Mouse (Mus musculus): ENCODE data around the gene Fam184b. TPM values are rescaled to one million over a fixed set of nuclear protein-coding genes. Genes with fewer than 3 reads are reported as not detected.
A peak's percentile ranks its signal among the peaks of the same experiment; 100 is the strongest.

Fam184b gene
- polyA plus RNA-seq, 1 experiment from 2014 or later: 0.06 TPM

DNA sequence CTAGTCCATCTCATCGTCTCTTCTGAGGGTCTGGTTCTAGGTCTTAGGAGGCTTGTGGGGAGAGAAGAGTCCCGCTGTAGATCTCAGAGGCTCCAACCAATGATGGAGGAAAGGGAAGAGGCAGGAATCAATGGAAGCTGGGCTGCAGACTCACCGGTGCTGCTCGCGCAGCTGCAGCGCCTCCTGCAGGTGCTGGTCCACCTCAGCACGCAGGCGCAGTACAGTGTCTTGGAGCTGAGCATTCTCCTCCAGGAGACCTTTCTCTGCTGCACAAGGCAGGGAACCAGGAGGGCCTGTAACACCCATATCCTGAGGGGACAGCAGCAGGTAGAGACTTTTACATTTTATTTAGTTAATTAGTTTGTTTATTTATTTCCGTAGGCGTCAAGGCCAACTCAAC is 99.9 kb downstream of the Fam184b start:
- no peak overlapping the region for H3K9ac ChIP-seq
- 56% methylated on average over 10 of the region's 10 CpGs for WGBS (ENCODE audit: insufficient replicate concordance)
- H3K4me2 ChIP-seq: no peak overlapping the region
- no peak overlapping the region for H3K4me3 ChIP-seq (replicated peaks)
- H3K9me3 ChIP-seq (replicated peaks): no peaks in the 10 kb centered on the region
- no peak overlapping the region for H3K27ac ChIP-seq (replicated peaks)
- no peaks in the 10 kb centered on the region; the same call in 1 of the 2 replicates for H3K4me1 ChIP-seq (replicated peaks)
- ATAC-seq (ENCODE audit: insufficient read depth): no peak
- no peaks in the 10 kb centered on the region for H3K36me3 ChIP-seq (replicated peaks)
- no peaks in the 10 kb centered on the region for H3K27me3 ChIP-seq

DNA sequence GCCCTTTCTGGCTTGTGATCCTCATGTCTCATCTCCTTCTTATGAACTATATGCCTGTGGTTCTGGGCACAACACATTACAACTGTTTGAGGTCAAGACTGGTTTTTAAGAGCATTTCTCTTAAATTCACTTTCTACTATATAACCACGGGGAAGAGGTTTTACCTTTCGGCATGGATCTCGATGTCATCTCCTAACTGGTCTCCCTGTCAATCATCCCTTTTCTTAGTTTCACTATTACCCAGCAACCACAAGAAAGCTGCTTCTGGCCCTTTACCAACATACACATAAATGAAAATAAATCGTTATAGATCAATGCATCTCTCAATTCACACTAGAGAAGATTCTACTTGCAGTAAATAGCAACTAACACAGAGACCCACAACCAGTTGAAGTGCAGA is 104.2 kb downstream of the Fam184b start:
- no peaks in the 10 kb centered on the region for H3K27me3 ChIP-seq
- no peak for ATAC-seq (ENCODE audit: insufficient read depth)
- no peak overlapping the region for H3K9ac ChIP-seq
- H3K4me3 ChIP-seq (replicated peaks): no peak overlapping the region
- peaks cover 5% of the 10 kb centered on the region; the same call in 1 of the 2 replicates for H3K4me1 ChIP-seq (replicated peaks)
- 49% methylated on average over 4 of the region's 4 CpGs for WGBS (ENCODE audit: insufficient replicate concordance)
- no peaks in the 10 kb centered on the region for H3K9me3 ChIP-seq (replicated peaks)
- no peak overlapping the region for H3K4me2 ChIP-seq
- no peak overlapping the region for H3K27ac ChIP-seq (replicated peaks)
- 0 out of 2 replicates have a peak, but pooled peaks cover 4% of the 10 kb centered on the region for H3K36me3 ChIP-seq (replicated peaks)

DNA sequence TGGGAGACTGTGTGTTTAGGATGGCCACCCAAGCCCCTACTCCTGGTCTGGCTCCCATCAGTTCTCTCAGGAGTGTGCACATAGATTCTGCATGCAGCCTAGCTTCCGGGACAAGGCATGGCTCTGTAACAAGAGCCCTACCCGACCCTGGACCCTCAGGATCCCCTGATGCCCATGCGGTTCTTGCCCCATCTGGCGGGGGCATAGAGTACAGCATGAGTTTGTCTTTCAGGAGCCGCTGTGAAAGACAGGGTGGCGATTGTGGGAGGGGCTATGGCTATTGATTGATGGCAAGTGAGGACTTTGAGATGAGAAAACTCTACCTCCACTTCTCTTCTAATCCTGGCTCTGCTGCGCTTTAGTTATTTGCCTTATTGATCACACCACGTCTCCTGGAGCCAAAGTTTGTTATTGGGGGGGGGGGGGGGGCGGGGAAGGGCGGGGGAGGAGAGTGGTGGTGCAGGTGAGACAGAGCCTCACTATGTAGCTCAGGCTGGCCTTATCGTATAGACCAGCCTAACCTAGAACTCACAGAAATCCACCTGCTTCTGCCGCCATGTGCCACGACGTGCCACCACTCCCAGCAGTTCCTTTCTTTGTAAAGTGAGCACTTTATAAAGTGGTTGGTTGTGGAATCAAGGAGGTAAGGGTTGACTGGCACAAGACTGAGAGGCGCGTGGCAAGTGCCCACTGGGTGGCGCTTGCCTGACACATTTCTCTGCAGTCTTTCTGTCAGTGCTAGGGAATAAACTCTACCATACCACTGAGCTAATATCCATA is 104.9 kb downstream of the Fam184b start:
- no peaks in the 10 kb centered on the region for H3K9me3 ChIP-seq (replicated peaks)
- peak; percentile 78 for ATAC-seq (ENCODE audit: insufficient read depth)
- no peak overlapping the region for H3K27ac ChIP-seq (replicated peaks)
- peak overlapping the region; percentile 33 for H3K4me2 ChIP-seq
- H3K36me3 ChIP-seq (replicated peaks): peaks cover 8% of the 10 kb centered on the region; the same call in 1 of the 2 replicates
- no peaks in the 10 kb centered on the region for H3K27me3 ChIP-seq
- H3K9ac ChIP-seq: no peak overlapping the region
- H3K4me1 ChIP-seq (replicated peaks): peaks cover 5% of the 10 kb centered on the region; the same call in 1 of the 2 replicates
- WGBS (ENCODE audit: insufficient replicate concordance): 5% methylated on average over 17 of the region's 17 CpGs
- no peak overlapping the region for H3K4me3 ChIP-seq (replicated peaks)

DNA sequence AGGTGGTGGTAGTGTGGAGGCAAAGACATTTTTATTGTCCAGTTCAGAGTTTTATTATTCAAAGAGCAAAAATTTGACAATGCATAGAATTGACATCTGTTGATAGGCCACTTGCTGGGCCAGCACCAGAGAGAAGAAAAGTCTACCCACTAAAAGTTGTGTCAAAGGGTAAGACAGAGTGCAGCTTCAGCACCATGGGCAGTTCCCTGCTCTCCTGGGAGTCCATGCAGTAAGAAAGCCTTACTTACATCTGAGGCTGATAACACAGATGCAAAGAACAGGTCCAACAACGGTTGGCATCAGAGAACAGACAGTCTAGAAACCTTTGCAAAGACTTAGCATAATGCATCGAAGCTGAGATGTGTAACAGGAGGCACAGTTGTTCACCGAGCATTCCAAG is 109.7 kb downstream of the Fam184b start:
- 65% methylated on average over 3 of the region's 3 CpGs for WGBS (ENCODE audit: insufficient replicate concordance)
- Histone ChIP-seq H3K9ac (no peak overlapping the region), H3K4me2 (no peak overlapping the region), H3K27me3 (no peaks in the 10 kb centered on the region), H3K4me3 (replicated peaks) (no peak overlapping the region), H3K4me1 (replicated peaks) (peaks cover 5% of the 10 kb centered on the region; the same call in 1 of the 2 replicates), H3K27ac (replicated peaks) (no peak overlapping the region), H3K36me3 (replicated peaks) (peaks cover 50% of the 10 kb centered on the region), H3K9me3 (replicated peaks) (no peaks in the 10 kb centered on the region)
- no peak for ATAC-seq (ENCODE audit: insufficient read depth)

DNA sequence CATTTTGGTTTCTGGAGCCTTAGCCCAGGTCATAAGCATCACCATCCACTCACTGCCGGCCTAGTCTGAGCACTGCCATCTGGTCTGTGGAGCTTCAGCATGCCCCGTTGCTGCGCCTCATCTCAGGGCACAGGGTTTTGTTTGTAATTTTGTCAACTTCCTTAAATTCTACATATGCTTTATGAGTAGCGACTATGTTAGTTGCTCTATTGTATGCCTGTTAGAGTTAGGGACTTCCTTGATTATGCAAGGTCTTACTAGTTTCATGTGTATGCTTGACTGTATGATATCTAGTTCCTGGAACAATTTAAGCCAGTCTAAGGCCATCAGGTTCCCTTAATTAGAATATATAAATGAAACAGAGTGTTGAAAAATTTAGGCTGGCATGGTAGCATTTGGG is 113.1 kb downstream of the Fam184b start:
- no peak overlapping the region for H3K9ac ChIP-seq
- H3K9me3 ChIP-seq (replicated peaks): no peaks in the 10 kb centered on the region
- no peak overlapping the region for H3K4me3 ChIP-seq (replicated peaks)
- no peak overlapping the region for H3K27ac ChIP-seq (replicated peaks)
- 73% methylated on average over 4 of the region's 4 CpGs for WGBS (ENCODE audit: insufficient replicate concordance)
- H3K4me1 ChIP-seq (replicated peaks): peaks cover 8% of the 10 kb centered on the region
- no peak for ATAC-seq (ENCODE audit: insufficient read depth)
- no peak overlapping the region for H3K4me2 ChIP-seq
- no peaks in the 10 kb centered on the region for H3K27me3 ChIP-seq
- peaks cover 59% of the 10 kb centered on the region for H3K36me3 ChIP-seq (replicated peaks)

DNA sequence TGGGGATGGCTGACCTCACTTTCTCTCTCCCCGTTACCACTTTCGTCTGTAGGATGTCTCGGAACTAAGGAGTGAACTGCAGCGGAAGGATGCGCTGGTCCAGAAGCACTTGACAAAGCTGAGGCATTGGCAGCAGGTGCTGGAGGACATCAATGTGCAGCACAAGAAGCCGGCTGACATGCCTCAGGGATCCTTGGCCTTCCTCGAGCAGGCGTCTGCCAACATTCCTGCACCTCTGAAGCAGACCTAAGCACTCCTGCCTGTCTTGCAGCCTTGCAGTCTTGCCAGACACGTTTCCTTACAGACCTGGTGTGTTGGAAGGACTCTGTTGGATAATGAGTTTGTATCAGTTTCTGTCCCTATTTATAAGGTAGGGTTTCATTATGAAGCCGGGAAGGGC is 114.3 kb downstream of the Fam184b start:
- H3K4me2 ChIP-seq: no peak overlapping the region
- no peak for ATAC-seq (ENCODE audit: insufficient read depth)

DNA sequence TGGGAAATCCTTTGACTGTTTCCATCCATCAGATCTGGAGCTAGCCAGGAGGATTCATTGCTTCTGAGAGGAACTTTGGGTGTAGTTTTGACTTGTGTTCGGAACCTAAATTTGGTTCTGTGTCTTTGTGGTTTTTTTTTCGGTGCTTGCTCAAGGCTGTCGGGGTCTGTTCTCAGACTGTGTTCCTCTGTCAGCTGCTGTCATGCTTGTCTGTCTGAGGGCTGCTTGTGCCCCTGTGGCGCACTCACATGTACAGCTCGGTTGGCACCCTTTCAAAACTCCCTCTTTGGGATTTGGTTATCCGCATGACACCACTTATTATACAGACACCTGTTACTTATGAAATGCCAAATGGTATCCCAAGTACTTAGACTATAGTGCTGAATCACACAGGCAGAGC is 117.8 kb downstream of the Fam184b start:
- H3K9ac ChIP-seq: no peak overlapping the region
- H3K4me2 ChIP-seq: peak overlapping the region; percentile 82
- H3K4me1 ChIP-seq (replicated peaks): peaks cover 23% of the 10 kb centered on the region
- H3K27me3 ChIP-seq: no peaks in the 10 kb centered on the region
- no peak for ATAC-seq (ENCODE audit: insufficient read depth)
- H3K4me3 ChIP-seq (replicated peaks): peak overlapping the region; percentile 93
- H3K9me3 ChIP-seq (replicated peaks): no peaks in the 10 kb centered on the region
- 64% methylated on average over 6 of the region's 6 CpGs for WGBS (ENCODE audit: insufficient replicate concordance)
- no peak overlapping the region for H3K27ac ChIP-seq (replicated peaks)
- H3K36me3 ChIP-seq (replicated peaks): peaks cover 27% of the 10 kb centered on the region

More for the DNA sequence above, 114.3 kb downstream of the Fam184b start:
- H3K9ac ChIP-seq: no peak overlapping the region
- H3K4me3 ChIP-seq (replicated peaks): no peak overlapping the region
- no peak overlapping the region for H3K27ac ChIP-seq (replicated peaks)
- WGBS (ENCODE audit: insufficient replicate concordance): 82% methylated on average over 10 of the region's 10 CpGs
- H3K4me1 ChIP-seq (replicated peaks): peaks cover 17% of the 10 kb centered on the region
- H3K27me3 ChIP-seq: no peaks in the 10 kb centered on the region
- H3K36me3 ChIP-seq (replicated peaks): peaks cover 54% of the 10 kb centered on the region
- no peaks in the 10 kb centered on the region for H3K9me3 ChIP-seq (replicated peaks)

DNA sequence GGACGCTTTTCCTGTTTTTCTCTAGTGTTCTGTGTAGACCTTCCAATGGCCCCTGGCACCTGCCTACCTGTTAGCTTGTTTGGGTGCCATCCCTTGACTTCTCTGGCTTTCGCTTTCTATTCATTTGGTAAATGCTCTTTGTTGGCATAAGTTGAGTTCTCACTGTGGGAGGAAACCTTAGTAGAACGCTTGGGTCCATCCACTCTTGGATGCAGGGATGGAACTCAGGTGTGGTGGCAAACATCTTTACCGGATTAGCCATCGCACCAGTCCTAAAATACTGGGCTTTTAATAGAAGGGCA is 118.7 kb downstream of the Fam184b start:
- Histone ChIP-seq H3K4me2 (peak overlapping the region; percentile 82), H3K4me1 (replicated peaks) (peaks cover 23% of the 10 kb centered on the region), H3K9me3 (replicated peaks) (no peaks in the 10 kb centered on the region), H3K27me3 (no peaks in the 10 kb centered on the region), H3K9ac (peak overlapping the region; percentile 91), H3K36me3 (replicated peaks) (peaks cover 19% of the 10 kb centered on the region), H3K27ac (replicated peaks) (peak overlapping the region; percentile 78), H3K4me3 (replicated peaks) (peak overlapping the region; percentile 93)
- ATAC-seq (ENCODE audit: insufficient read depth): no peak
- WGBS (ENCODE audit: insufficient replicate concordance): 6% methylated on average over 5 of the region's 5 CpGs

DNA sequence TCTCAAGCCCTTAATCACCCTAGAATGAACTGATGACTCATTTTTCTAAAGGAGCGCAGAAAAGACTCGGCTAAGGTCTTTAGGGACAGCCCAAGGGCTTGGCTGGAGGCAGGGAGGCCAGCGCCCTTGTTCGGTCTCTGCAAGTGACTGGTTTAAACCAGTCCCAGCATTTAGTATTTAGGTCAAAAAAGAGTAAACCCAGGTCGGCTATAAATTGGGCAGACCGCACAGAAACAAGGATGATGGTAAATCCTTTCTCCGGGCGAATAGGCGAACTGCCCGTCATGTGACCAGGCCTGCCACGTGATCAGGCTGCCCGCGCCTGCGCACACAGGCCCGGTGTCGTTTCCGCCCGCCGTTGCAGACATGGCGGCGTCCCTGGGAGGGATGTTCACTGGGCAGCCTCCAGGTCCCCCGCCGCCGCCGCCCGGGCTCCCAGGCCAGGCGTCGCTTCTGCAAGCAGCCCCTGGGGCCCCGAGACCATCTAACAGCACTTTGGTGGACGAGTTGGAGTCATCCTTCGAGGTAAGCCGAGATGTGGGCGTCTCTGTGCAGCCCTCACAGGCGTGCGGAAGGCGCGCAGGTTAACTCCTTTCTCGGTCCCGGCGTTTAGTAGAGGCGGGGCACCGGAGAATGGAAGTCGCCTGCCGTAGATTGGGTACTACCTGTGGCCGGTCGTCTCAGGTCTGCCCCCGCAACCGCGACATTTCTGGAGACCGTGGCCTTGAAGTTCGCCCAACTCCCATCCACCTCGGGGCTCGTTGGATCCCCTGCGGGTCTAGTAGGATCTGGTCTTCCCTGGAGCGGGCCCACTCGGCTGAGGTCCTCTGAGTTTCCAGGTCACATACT is 119.2 kb downstream of the Fam184b start, which contains the start of gene Med28:
Gene Med28, plus strand, starts transcription at position 270 of the 849 bp plus-strand sequence.
- Histone ChIP-seq H3K9me3 (replicated peaks) (no peaks in the 10 kb centered on the region), H3K4me2 (peak within 1 kb of the TSS; percentile 82), H3K4me3 (replicated peaks) (peak within 1 kb of the TSS; percentile 93), H3K4me1 (replicated peaks) (peaks cover 23% of the 10 kb centered on the region), H3K36me3 (replicated peaks) (peaks cover 13% of the 10 kb centered on the region), H3K27ac (replicated peaks) (peak within 1 kb of the TSS; percentile 78), H3K27me3 (no peaks in the 10 kb centered on the region), H3K9ac (peak within 1 kb of the TSS; percentile 91)
- 2% methylated on average over 56 of the region's 56 CpGs for WGBS (ENCODE audit: insufficient replicate concordance)
- peak; percentile 89 for ATAC-seq (ENCODE audit: insufficient read depth)

DNA sequence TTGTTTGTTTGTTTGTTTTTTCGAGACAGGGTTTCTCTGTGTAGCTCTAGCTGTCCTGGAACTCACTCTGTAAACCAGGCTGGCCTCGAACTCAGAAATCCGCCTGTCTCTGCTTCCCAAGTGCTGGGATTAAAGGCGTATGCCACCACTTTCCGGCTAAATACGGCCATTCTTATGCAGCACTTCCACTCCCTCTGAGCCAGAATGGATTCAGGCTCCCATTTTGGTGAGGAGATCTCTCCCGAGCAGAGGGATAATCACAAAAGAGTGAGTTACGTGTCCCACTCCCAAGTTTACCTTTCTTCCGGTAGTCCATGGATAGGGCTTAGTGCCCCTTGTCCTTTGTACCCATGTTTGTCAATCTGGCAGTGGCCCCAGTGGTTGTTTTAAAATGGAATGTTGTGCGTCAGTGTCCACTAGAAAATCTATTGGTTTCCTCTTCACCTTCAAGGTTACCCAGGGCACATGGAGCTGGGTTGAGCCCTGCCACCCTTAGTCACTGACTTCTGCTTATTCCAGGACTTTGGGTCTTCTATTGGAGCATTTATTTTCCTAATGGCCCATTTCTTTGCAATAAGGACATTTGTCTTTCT is 124.2 kb downstream of the Fam184b start:
- no peak for ATAC-seq (ENCODE audit: insufficient read depth)
- no peak overlapping the region for H3K9ac ChIP-seq

DNA sequence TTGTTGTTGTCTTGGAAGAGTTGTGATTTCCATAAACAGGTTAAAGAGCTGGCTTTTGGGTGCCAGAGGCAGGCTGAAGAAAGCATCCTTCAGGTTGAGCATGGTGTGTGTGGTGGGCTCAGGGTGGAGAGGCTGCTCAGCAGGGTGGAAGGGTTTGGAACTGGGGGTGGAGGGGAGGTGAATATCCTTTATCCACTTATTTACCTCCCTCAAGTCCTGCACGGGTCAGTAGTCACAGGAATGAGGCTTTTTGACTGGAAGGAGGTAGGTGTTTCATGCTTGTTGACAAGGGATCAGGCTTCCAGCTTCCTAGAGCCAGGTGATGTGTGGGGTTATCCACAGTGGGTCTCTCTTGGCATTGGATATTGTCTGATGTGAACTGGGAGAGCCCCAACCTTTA is 124.8 kb downstream of the Fam184b start:
- H3K9me3 ChIP-seq (replicated peaks): no peaks in the 10 kb centered on the region
- H3K4me1 ChIP-seq (replicated peaks): peaks cover 2% of the 10 kb centered on the region
- H3K4me2 ChIP-seq: no peak overlapping the region
- H3K27ac ChIP-seq (replicated peaks): no peak overlapping the region
- WGBS (ENCODE audit: insufficient replicate concordance): 44% methylated on average over 1 of the region's 1 CpGs
- ATAC-seq (ENCODE audit: insufficient read depth): no peak
- no peak overlapping the region for H3K4me3 ChIP-seq (replicated peaks)
- H3K9ac ChIP-seq: no peak overlapping the region
- H3K27me3 ChIP-seq: no peaks in the 10 kb centered on the region
- peaks cover 19% of the 10 kb centered on the region; the same call in 1 of the 2 replicates for H3K36me3 ChIP-seq (replicated peaks)

More for the DNA sequence above, 124.2 kb downstream of the Fam184b start:
- 73% methylated on average over 10 of the region's 10 CpGs for WGBS (ENCODE audit: insufficient replicate concordance)
- peaks cover 13% of the 10 kb centered on the region; the same call in 1 of the 2 replicates for H3K36me3 ChIP-seq (replicated peaks)
- no peak overlapping the region for H3K4me2 ChIP-seq
- no peaks in the 10 kb centered on the region for H3K9me3 ChIP-seq (replicated peaks)
- H3K27ac ChIP-seq (replicated peaks): no peak overlapping the region
- H3K27me3 ChIP-seq: no peaks in the 10 kb centered on the region
- no peak overlapping the region for H3K4me3 ChIP-seq (replicated peaks)
- H3K4me1 ChIP-seq (replicated peaks): peaks cover 6% of the 10 kb centered on the region
